Mouse (Mus musculus) liver, embryonic 14.5 days (tissue): ENCODE measurements around the gene Ficd.

Experiments
- CTCF ChIP-seq: IDR thresholded peaks from 2 replicates; pipeline ENCODE4 v1.5.1; 2016; ENCODE audit warnings: antibody characterized with exemption, low read depth, control low read depth
- EP300 ChIP-seq: IDR thresholded peaks from 2 replicates; pipeline ENCODE4 v1.6.1; 2016; ENCODE audit warnings: antibody characterized with exemption, low read depth

GRCm38 (mm10) chr5:113773664-113774063, 38.1 kb downstream of the Ficd start:
- TF ChIP-seq CTCF: peak; percentile 99
- no peak for TF ChIP-seq EP300
